Mouse (Mus musculus): ENCODE results near the gene Spocd1.

Gene Spocd1

DNA sequence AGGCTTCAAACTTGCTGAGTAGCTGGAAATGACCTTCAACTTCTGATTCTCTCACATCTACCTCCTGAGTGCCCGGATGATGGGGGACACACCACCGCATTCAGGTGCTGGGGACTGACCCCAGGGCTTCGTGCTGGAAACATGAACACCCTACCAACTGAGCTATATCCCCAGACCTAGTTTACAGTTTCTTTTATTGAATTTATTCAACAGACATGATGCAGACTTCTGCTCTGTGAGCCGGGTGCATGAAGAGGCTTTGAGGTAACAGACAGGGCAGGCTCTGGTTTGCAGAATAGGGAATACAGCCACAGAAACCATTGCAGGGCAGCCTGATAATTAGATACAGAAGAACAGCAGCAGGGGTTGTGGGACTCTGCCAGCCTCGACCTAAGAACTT is 10.6 kb upstream of the Spocd1 start:
- DNase-seq (ENCODE audit: low spot score in 2 of 2): no peak

DNA sequence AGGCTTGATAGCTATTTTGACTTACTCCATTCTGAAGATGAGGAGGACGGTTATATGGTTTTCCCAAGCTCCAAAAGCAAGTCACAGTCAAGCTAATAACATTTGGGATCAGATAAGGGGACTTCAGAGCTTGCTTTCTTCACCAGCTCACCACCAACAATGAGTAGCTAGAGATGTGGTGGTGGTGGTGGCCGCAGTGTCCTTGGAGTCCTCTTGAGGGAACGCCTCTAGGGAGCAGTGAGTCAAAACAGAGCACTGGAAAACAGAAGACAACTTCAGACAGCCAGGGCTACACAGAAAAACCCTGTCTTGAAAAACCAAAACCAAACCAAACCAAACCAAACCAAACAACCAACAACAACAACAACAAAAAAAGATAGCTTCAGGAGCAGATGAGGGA is 10.1 kb upstream of the Spocd1 start:
- DNase-seq (ENCODE audit: low spot score in 2 of 2): no peak

DNA sequence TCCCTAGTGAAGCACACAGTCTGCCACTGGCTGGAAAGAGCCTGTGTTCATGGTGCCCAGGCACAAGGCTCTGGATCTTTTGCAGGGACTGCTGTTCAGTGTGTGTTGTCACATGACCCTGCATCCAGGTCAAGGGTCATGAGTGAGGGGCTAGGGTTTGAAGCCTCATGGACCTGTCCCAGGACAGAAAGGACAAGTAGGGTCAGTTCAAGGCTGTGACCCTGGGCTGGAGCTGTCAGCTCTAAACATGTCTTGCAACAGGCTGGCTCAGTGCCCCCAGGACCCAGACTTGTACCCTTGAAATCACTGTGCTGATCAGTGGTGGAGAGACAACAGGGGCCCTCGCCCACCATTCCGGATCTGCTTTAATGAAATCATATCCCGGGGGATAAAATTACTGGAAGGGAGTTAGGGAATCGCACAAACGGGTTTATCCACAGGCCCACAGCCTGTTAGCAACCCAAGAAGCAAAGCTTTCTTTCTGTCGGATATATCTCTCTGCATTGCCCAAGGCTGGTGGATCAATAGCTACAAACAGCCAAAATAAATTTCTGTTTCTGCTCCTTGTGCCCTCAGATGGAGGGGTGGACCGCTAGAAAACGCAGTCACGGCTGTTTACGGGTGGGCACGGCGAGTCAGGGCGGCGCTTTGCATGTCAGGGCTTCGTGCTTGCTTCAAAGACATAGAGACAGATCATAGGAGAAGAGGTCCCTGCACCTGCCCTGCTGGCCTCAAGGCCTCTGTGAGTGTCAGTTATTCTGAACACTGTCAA is 8.3 kb upstream of the Spocd1 start:
- DNase-seq (ENCODE audit: low spot score in 2 of 2): no peak

DNA sequence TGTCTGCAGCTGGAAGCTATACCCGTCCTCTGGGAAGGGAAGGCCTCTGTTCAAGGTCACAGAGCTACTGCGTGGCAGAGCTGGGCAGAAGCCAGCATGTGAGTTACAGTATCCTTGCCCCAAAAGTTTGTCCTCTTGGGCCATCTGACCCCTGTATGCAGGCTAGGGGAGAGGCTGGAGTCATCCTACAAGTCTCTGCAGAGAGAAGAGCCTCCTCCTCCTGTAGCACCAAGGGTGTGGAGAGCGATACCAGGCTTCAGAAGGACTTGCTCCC is 7.8 kb upstream of the Spocd1 start:
- DNase-seq (ENCODE audit: low spot score in 2 of 2): no peak

DNA sequence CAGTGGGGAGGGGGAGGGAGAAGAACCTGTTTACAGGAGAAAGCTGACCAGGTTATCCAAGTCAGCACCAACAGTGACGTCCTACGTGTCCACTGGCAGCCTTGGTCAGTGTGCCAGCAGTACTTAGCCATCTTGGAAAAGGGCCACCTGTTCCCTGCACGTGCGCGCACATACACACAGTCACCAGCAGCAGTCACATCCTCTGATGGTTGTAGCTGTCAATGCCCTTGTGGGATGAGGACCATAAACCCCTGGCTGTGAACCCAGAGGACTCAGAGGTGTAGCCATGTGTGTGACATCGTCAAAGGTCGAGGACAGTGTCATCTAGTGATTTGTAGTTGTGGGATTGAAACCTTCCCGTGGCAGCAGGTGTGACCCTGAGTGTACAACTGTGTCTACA is 4.9 kb upstream of the Spocd1 start:
- no peak for DNase-seq (ENCODE audit: low spot score in 2 of 2)

DNA sequence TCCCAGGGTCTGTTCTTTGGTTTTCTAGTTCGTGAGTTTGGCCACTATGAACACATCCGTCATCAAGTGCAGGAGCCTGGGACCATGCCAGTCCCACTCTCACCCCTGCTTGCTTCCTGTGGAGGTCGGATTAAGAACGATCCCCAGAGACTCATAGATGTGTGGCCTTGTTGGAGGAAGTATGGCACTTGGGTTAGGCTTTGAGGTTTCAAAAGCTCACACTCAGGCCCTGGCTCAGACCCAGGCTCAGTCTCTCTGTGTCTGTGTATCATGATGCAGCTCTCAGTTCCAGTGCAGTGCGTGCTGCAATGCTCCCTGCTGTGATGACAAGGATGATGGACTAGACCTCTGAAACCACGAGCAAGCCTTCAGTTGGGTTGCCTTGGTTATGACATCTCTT is 4.4 kb upstream of the Spocd1 start:
- DNase-seq (ENCODE audit: low spot score in 2 of 2): no peak

DNA sequence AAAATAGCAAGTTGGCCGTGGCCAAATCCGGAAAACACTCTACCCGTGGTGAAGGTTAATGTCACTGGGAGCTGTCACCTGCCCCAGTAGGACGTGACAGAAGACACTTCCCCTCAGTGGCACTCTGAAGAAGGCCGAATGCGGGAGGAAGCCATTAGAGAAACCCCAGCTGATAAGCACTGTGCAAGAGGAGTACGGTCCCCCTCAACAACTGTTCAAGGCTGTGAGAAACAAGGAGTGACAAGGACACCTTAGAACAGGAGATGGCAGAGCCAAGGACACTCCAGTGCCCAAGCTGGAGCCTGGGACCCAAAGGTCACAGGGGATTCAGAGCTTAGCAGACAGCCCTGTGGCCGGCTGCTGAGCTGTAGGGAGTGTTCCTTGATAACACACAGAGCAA is 2.5 kb upstream of the Spocd1 start:
- DNase-seq (ENCODE audit: low spot score in 2 of 2): no peak

DNA sequence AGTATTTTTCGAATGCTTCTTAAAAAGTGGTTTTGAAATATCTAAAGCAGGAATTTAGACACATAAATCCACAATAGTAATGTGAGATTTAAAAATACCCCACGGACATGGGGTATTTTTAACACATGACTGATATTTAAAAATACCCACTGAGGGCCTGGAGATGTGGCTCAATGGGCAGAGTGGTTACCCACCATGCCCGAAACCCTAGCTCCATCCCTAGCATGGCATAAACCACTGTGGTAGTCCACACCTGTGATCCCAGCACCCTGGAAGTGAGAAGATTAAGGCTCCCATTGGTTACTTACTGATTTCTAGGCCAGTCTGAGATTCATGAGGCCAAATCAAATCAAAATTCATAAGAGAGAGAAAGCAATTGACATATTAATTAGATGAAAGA is 2.0 kb upstream of the Spocd1 start:
- no peak for DNase-seq (ENCODE audit: low spot score in 2 of 2)

DNA sequence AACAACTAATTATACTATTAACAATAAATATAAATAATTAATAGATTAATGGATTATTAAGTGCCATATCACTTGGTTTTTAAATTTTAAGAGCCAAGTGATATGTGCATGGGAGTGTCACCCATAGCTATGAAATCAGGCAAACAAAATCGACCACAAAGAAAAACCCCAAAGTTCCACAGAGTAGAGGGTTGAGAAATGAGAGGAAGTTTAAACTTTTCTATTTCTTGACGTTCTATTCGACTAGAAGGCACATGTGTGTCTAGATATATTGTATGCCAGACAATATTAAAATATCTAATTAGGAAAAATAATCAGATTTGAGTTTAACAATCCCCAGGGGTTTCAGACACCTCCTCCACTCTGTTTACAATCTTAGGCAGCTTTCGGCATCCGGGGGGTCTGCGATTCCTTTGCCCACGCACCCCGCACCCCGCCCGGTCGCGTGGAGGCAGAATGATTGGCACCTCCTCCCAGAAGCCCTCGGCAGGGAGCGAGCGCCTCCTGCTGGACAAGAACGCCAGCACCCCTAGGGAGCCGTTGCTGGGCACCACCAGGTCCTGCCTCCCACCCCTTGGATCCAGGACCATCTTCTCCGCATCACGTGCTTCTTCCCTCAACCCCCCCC is 811 bp upstream of the Spocd1 start:
- DNase-seq (ENCODE audit: low spot score in 2 of 2): peak; percentile 74 to 84

DNA sequence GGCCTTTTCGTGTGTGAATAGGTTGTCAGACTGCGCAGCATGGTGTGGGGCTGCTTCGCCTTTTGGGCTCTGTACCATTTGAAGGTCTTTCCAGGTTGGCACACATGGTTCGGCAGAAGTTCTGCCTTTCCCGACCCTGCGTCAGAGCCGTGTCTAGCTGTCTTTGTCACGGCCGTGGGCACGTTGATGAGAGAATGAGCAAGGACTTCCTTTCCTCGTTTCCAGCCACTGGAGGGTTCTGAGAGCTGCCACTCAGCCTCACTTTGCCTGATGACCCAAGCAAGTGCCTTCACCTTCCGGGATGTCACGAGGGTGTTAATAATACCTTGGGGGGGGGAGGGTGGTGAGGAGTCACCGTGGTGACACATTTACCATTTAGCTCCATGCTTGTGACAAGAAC is 4.6 kb downstream of the Spocd1 start:
- peak; percentile 25 to 36 for DNase-seq (ENCODE audit: low spot score in 2 of 2)

DNA sequence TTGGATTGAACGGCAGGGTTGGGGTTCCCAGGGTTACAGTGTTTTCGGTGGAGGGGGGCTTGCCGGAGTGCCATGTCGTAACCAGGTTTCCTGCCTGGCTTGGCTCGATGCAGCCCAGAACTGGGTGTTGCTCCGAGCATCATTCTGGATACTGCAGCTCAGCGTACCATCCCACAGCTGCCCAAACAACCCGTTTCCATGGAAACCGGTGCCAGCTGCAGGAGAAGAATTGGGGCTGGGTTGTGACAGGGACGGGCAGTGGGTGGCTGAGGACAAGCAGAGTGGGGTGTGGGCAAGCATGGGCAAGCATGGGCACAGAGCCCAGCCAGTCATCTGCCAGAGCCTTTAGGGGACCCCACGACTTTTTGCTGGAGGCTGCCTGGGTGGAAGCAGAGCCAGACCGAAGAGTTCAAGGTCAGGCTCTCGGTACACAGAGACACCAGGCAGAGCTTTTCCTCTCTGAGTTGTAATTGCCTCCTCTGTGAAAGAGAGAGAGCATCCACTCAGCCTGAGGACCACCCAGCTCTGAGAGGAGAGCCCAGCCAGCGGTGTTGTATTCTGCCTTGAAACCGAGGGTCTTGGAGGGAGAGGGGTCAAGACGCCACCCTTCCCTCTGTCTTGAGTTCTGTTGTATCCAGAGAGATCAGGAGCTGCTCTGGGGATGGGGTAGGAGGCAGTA is 5.3 kb downstream of the Spocd1 start:
- peak; percentile 66 to 70 for DNase-seq (ENCODE audit: low spot score in 2 of 2)

DNA sequence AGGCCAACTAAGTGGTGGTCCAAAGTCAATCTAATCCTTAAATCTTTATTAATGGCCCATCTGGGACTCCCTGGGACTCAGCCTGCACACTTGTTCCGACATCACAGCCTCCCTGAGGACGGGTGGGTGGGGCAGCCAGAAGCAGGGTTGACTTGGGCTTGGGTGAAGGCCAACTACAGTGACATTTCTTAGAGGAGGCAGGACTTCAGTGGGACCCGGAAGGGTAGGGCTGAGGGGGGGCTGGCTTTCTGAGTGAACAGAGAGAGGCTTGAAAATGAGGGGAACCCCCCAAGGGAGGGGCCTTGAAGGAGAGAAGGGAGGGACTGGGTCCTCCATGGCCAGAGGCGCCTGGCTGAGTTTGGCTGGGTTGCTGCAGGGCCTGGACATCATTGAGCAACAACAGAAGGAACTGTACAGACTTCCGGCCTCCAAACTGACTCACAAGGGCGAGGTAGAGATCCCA is 22.3 kb downstream of the Spocd1 start:
- DNase-seq (ENCODE audit: low spot score in 2 of 2): no peak

DNA sequence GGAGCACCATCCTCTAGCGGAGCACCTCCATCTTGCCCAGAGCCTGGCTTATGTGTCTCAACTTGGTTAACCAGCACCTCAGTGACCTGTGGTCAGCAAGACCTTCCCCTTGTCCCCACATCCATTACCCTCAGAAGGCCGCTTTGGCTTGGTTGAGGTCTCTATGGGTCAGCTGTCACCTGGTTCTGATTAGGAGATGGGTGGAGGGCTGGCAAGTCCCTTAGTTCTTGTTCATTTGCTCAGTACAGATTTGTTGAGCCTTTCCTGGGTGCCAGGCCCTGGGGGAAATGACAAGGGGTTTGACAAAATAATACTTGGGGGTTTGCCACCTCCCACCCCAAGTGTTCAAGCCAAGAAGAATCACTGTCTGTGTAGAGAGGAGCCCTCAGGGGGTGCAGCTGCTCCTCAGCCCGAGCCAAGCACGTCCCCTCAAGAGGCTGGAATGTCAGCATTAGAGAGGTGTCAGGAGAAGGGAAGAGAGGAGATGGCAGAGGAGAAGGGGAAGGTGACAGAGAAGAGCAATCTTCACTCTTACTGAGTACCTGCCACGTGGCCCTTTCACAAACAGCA is 23.3 kb downstream of the Spocd1 start:
- no peak for DNase-seq (ENCODE audit: low spot score in 2 of 2)

DNA sequence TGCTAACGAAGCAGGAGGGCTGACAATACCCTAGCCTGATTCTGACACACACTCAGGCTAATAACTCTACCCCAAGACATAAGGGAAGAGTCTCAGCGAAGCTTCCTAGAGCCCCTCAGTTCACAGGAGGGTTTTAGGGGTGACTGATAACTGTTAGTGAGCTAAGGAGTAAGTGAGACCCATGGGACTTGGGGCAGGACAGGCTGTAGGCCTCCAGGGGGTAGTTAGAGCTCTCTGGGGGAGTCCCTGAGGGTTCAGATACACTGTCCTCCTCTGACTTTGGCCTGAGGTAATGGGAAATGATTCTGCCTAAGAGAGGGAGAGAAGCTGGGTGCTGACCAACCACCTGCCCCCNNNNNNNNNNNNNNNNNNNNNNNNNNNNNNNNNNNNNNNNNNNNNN is 25.5 kb downstream of the Spocd1 start:
- no peak for DNase-seq (ENCODE audit: low spot score in 2 of 2)

DNA sequence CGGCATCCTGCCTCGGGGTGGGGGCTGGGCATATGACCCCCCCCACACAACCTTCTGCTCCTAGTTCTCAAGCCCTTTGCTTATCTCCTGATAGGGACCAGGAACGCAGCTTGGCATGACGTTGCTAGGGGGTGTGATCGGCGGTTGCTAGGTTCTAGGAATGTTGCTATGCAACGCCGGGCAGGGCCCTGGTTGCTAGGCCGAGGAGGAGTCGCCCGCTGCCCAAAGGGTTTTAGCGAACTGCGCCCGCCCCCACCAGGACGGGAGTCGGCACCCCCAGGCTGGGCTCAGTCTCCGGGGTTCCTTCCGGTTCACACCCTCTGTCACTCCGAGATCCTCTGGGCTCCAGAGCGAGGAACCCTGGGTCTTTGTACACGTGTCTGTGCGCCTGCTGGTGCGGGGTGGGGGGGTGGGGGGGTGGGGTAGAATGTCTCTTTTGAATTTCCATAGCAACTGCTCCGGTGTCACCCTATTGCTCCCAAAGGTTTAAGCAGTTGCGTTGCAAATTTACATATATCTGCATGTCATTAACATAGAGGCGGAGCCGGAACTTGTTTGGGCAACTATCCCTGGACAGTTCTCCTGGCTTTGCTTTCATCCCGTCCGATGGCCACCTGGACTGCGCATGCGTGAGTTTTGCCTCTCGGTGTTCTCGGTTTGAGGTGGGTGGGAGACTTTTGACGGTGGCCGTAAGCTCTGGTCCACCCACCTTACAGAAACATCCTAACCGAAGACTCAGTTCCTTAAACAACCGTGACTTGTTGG is 31.3 kb downstream of the Spocd1 start:
- DNase-seq (ENCODE audit: low spot score in 2 of 2): peak; percentile 84 to 90

DNA sequence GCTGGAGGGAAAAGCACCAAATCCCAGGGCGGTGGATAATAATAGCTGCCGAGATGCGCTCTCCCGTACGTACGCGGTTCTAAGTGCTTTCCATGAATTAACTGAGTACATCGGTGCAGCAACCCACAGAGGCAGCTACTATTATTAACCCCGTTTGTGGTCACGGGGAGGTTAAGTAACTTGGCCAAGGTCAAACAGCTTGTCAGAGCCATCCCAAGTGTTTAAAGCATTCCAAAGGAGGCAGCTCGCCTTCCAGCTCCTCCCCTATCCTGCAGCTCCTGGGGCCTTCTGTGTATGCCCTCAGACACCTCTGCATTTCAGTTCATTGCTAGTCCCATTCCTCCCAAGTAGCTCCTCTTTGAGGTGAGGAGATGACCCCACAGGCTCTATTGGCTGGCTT is 36.2 kb downstream of the Spocd1 start:
- no peak for DNase-seq (ENCODE audit: low spot score in 2 of 2)

DNA sequence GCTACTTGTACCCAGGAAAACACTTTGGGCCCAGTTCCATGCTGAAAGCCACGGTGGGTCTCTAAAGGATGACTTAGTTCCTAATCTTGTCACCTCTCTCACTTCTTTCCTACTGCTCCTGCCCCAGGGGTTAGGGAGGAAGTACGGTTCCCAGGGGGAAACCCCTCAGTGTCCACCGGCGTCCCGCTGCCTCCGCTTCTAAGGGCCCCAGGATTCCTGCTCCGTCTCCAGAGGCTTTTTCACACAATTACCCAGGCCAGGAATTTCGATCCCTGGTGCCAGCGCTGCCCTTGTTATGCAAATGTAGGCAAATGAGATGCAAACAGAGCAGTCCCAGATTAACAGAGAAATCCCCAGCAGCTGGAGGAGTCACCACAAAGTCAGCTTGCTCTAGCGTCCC is 37.2 kb downstream of the Spocd1 start:
- peak in 1 of 2 experiments; percentile 56 for DNase-seq (ENCODE audit: low spot score in 2 of 2)

DNA sequence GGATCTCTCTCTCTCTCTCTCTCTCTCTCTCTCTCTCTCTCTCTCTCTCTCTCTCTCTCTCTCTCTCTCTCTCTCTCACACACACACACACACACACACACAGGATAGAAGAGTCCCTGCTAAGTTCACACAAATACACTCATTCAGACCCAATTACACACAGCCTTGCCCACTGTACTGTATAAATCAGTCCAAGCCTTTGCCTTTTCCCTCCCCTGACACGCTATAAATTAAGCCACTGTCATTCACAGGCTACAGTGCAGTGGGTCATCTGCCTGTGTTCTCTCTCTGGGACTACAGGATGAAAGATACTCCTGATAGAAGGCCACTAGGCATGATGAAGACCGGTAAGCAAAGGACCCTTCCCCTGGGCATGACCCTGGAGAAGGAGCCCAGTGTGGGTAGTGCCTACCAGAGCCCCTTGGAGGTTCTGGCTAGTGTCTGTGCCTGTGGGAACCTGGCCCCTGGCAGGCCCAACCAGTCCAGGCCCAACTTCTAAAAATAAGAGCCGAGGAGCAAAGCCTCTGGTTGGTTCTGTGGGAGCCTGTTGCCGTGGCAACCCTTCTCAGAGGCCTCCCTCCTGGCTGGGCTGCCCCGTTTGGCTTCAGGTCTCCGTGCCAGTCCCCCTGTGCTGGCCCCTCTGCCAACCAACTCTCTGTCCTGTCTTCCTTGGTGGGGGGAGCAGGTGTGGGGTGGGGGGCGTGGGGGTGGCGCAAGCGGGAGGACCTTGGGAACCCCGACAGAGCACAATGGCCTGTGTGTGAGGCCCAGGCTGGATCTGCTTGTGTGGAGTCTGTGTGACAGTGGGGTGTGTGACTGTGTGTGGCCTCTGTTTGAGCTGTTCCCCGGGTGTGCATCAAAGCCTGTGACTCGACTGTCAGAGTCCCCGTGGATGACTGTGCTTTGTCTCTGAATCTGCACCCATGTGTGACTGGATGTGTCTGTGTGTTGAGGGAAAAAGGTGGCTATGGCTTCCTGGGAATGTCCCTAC is 38.3 kb downstream of the Spocd1 start:
- peak; percentile 65 to 79 for DNase-seq (ENCODE audit: low spot score in 2 of 2)

DNA sequence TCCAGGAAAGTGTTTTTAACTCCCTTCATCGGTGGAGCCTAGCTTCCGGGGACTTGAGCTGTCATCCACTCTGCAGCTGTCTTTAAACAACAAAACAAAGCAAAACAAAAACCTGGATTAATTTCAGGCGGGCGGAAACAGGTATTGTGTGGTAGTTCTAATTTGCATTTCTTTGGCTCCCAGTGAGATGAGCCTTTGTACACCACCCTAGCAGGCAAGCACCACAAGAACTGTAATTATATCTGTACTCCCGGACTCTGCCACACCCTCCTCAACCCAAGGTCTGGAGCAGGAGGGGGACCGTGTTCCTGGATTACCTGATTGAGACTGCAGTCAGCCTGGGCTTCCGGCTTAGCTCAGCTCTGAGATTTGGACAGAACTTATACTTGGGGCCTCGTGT is 41.1 kb downstream of the Spocd1 start:
- no peak for DNase-seq (ENCODE audit: low spot score in 2 of 2)

DNA sequence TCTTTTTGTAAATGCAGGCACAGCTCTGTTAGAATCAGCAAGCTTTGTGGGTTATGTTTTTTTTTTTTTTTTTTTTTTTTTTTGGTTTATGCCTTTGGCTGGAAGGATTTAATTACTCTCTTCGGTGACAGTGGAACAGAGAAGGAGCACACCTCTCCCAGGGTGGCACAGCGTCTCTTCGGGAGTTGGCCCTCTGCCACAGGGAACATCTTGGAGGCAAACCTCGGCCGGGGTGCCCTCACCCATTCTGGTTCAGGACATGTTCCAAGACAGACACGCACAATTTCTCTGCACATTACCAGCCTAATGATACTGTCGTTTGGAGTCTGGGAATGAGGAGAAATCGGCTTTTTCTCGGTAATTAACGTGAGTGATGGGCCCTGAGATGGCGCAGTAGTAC is 41.8 kb downstream of the Spocd1 start:
- DNase-seq (ENCODE audit: low spot score in 2 of 2): no peak

DNA sequence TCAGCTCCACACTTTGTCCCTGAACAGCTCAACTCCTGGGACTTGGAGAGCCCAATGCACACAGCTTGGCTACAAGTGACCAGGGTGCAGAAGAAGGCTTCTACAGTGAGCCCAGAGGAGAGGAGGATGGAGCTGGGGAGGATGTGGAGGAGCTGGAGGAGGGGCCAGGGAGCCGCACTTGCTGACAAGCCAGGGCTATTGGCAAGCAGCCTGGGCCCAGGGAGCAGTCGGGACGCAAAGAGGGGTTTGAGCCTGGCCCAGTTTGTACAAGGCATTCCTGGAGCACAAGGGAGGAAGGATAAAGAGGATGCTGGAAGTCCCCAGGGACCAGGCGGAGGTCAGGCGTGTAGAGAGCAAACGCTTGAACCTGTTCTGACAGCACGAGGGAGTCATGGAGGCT is 42.9 kb downstream of the Spocd1 start:
- no peak for DNase-seq (ENCODE audit: low spot score in 2 of 2)
